20 mouse cellular contexts compared by ENCODE assay signal in genomic region chr6:148767228-148767627, GRCm38 (mm10).
DNase-seq lines count a peak whose midpoint lies in the region; TF ChIP-seq lines count a peak whose summit lies in the region.
"Had no signal": no experiment of that assay in that cellular context is flagged by ENCODE, and none has a peak within 500 bp of the region (broad histone marks: within the 10 kb centered on the region; RNA-seq: fewer than 3 reads in every experiment).

No protein-coding gene starts in this region.

- no peak overlapping the region for H3K27ac ChIP-seq in layer of hippocampus, adult 2 months
- H3K27ac ChIP-seq in testis, adult 2 months (ENCODE audit: control insufficient read depth, insufficient read depth, low read depth, low read length) = no peak overlapping the region
- no peak overlapping the region for H3K27ac ChIP-seq in MEL (ENCODE audit: control insufficient read depth, low read depth, low read length)
- H3K27ac ChIP-seq: embryonic facial prominence, embryonic 13.5 days; forebrain, embryonic 12.5 days; heart, embryonic 15.5 days; hindbrain, embryonic 13.5 days had no signal

- TF ChIP-seq RAD21 in MEL (IDR thresholded peaks at IDR 0.05; ENCODE audit: low read depth, low read length) = peak; percentile 20

- H3K4me1 ChIP-seq in testis, adult 2 months (ENCODE audit: control insufficient read depth, insufficient read depth, low read length) = peaks cover 4% of the 10 kb centered on the region
- H3K4me1 ChIP-seq in MEL (ENCODE audit: control insufficient read depth in 1 of 2, insufficient read depth in 2 of 2, low read length in 2 of 2) = peaks cover 0 to 2% of the 10 kb centered on the region in 2 experiments; a peak in 2 of 4 replicates
- H3K4me1 ChIP-seq: embryonic facial prominence, embryonic 13.5 days; forebrain, embryonic 12.5 days; heart, embryonic 15.5 days; hindbrain, embryonic 13.5 days had no signal

- H3K9ac ChIP-seq in MEL (ENCODE audit: control insufficient read depth, low read depth, low read length, poor library complexity, severe bottlenecking) = no peak overlapping the region
- H3K9ac ChIP-seq: embryonic facial prominence, embryonic 13.5 days; forebrain, embryonic 12.5 days; heart, embryonic 15.5 days; hindbrain, embryonic 13.5 days had no signal

- no peak for TF ChIP-seq EP300 in MEL (IDR thresholded peaks at IDR 0.05; ENCODE audit: low read depth in 1 of 2, low read length in 2 of 2)

- H3K27me3 ChIP-seq in testis, adult 2 months (ENCODE audit: control insufficient read depth, insufficient read depth, low read length) = no peaks in the 10 kb centered on the region
- no peaks in the 10 kb centered on the region for H3K27me3 ChIP-seq in MEL (ENCODE audit: control insufficient read depth in 1 of 2, insufficient read depth in 2 of 2, low read length in 2 of 2)
- H3K27me3 ChIP-seq: embryonic facial prominence, embryonic 13.5 days; forebrain, embryonic 12.5 days; heart, embryonic 15.5 days; hindbrain, embryonic 13.5 days had no signal

- TF ChIP-seq CTCF in layer of hippocampus, adult 2 months (conservative IDR thresholded peaks at IDR 0.05) = peak; percentile 26
- no peak for TF ChIP-seq CTCF in testis, adult 2 months (IDR thresholded peaks at IDR 0.05; ENCODE audit: control insufficient read depth, insufficient read depth, insufficient replicate concordance, low read depth, low read length)
- peak in 1 of 3 experiments; percentile 54; a peak in 2 of 6 replicates for TF ChIP-seq CTCF in MEL (IDR thresholded peaks at IDR 0.05 in 2 of 3, conservative IDR thresholded peaks at IDR 0.05 in 1 of 3; ENCODE audit: control insufficient read depth in 1 of 3, insufficient read depth in 1 of 3, low read depth in 2 of 3, low read length in 3 of 3, poor library complexity in 1 of 3, severe bottlenecking in 1 of 3)

- H3K9me3 ChIP-seq in MEL (replicated peaks; ENCODE audit: insufficient read depth, low read length) = no peaks in the 10 kb centered on the region
- H3K9me3 ChIP-seq: embryonic facial prominence, embryonic 13.5 days; forebrain, embryonic 12.5 days; heart, embryonic 15.5 days; hindbrain, embryonic 13.5 days had no signal

- DNase-seq in layer of hippocampus, adult 2 months (ENCODE audit: low spot score in 2 of 2) = no peak
- no peak for DNase-seq in layer of hippocampus, adult 18-20 months (ENCODE audit: low spot score in 2 of 2)
- no peak for DNase-seq in testis, postnatal 14 days (ENCODE audit: low spot score)
- DNase-seq in MEL (ENCODE audit: low read depth, low spot score) = peak; percentile 27
- peak; percentile 6 for DNase-seq in induced T-regulatory cell, adult 2 months (ENCODE audit: low read depth)
- no peak for DNase-seq in urinary bladder, postnatal 10 days (ENCODE audit: low spot score)
- no peak for DNase-seq in frontal cortex, postnatal 25 days (ENCODE audit: low spot score in 2 of 2)
- DNase-seq: adrenal gland, postnatal 14 days; B cell, adult 2 months; cerebellum, adult 11-12 months; cerebellum, adult 9-11 months; cerebellum, postnatal 36 days; gastrocnemius, postnatal 36 days; heart, adult 18-20 months; heart, postnatal 14 days had no signal

- no peak overlapping the region for H3K4me3 ChIP-seq in layer of hippocampus, adult 2 months
- H3K4me3 ChIP-seq in testis, adult 2 months (ENCODE audit: control insufficient read depth, low read depth, low read length) = peak overlapping the region; percentile 36; the same call in 1 of the 2 replicates
- H3K4me3 ChIP-seq in MEL (ENCODE audit: control insufficient read depth in 1 of 2, insufficient read depth in 1 of 2, low read depth in 2 of 2, low read length in 2 of 2) = no peak overlapping the region
- H3K4me3 ChIP-seq: embryonic facial prominence, embryonic 13.5 days; forebrain, embryonic 12.5 days; heart, embryonic 15.5 days; hindbrain, embryonic 13.5 days had no signal

- TF ChIP-seq POLR2A in testis, adult 2 months (IDR thresholded peaks at IDR 0.05; ENCODE audit: control insufficient read depth, low read depth, low read length) = no peak
- TF ChIP-seq POLR2A in MEL (IDR thresholded peaks at IDR 0.05; ENCODE audit: control insufficient read depth in 1 of 2, insufficient read depth in 1 of 2, low read depth in 1 of 2, low read length in 2 of 2, poor library complexity in 1 of 2) = no peak

- H3K36me3 ChIP-seq in testis, adult 2 months (ENCODE audit: control insufficient read depth, insufficient read depth, low read length) = no peaks in the 10 kb centered on the region
- no peaks in the 10 kb centered on the region; a peak in 1 of 4 replicates for H3K36me3 ChIP-seq in MEL (ENCODE audit: control insufficient read depth in 1 of 2, insufficient read depth in 2 of 2, low read length in 2 of 2)

- H3K79me2 ChIP-seq in MEL (ENCODE audit: control insufficient read depth, insufficient read depth, low read length, poor library complexity) = no peaks in the 10 kb centered on the region

TF ChIP-seq in MEL, 35 proteins besides CTCF, POLR2A, EP300 and RAD21:
- TF ChIP-seq MYB (IDR thresholded peaks at IDR 0.05; ENCODE audit: low read depth, low read length) (no peak), ZKSCAN1 (IDR thresholded peaks at IDR 0.05; ENCODE audit: low read depth, low read length) (no peak), SIN3A (IDR thresholded peaks at IDR 0.05; ENCODE audit: low read length) (no peak), SMC3 (IDR thresholded peaks at IDR 0.05; ENCODE audit: low read depth, low read length) (peak; percentile 33; the same call in 1 of the 2 replicates), MYC (IDR thresholded peaks at IDR 0.05; ENCODE audit: low read depth, low read length) (0 out of 2 replicates have a peak, but pooled peaks have one; percentile 30), TAL1 (IDR thresholded peaks at IDR 0.05; ENCODE audit: low read length) (no peak), KAT2A (conservative IDR thresholded peaks at IDR 0.05; ENCODE audit: low read depth, low read length) (no peak), RCOR1 (IDR thresholded peaks at IDR 0.05; ENCODE audit: low read depth, low read length) (no peak), TCF12 (IDR thresholded peaks at IDR 0.05; ENCODE audit: low read depth, low read length) (no peak)

Comparison
In these comparisons a context has a peak if more than half of its experiments do, and no peak if none do; other contexts are left out.
1. DNase-seq: peak in MEL (single experiment) and induced T-regulatory cell, adult 2 months (single experiment); none in layer of hippocampus, adult 2 months (0 of 2), layer of hippocampus, adult 18-20 months (0 of 2), testis, postnatal 14 days (single experiment), urinary bladder, postnatal 10 days (single experiment) and frontal cortex, postnatal 25 days (0 of 2).